Comparison of ENCODE assay signal across 14 mouse cellular contexts in genomic region chr11:33217384-33218079, GRCm38 (mm10). TPM values are rescaled to one million over a fixed set of nuclear protein-coding genes. Genes with fewer than 3 reads are reported as not detected.
A peak's percentile ranks its signal among the peaks of the same experiment; 100 is the strongest.
DNase-seq lines count a peak whose midpoint lies in the region; ATAC-seq and TF ChIP-seq lines count a peak whose summit lies in the region.
"Had no signal": no experiment of that assay in that cellular context is flagged by ENCODE, and none has a peak within 500 bp of the region (broad histone marks: within the 10 kb centered on the region; RNA-seq: fewer than 3 reads in every experiment).

No protein-coding gene starts in this region.

- no peak overlapping the region for H3K4me3 ChIP-seq in hindbrain, embryonic 13.5 days
- H3K4me3 ChIP-seq in hindbrain, embryonic 10.5 days: no peak overlapping the region
- H3K4me3 ChIP-seq in midbrain, embryonic 14.5 days (replicated peaks; ENCODE audit: low read depth, low read length): no peak overlapping the region
- no peak overlapping the region for H3K4me3 ChIP-seq in midbrain, embryonic 13.5 days (replicated peaks)
- H3K4me3 ChIP-seq: liver, embryonic 15.5 days had no signal

- no peaks in the 10 kb centered on the region for H3K36me3 ChIP-seq in hindbrain, embryonic 13.5 days
- no peaks in the 10 kb centered on the region for H3K36me3 ChIP-seq in hindbrain, embryonic 10.5 days
- no peaks in the 10 kb centered on the region for H3K36me3 ChIP-seq in midbrain, embryonic 14.5 days (ENCODE audit: control insufficient read depth, insufficient read depth, low read length)
- no peaks in the 10 kb centered on the region for H3K36me3 ChIP-seq in midbrain, embryonic 13.5 days
- H3K36me3 ChIP-seq: liver, embryonic 15.5 days had no signal

- no peak overlapping the region for H3K4me2 ChIP-seq in hindbrain, embryonic 13.5 days
- no peak overlapping the region for H3K4me2 ChIP-seq in midbrain, embryonic 14.5 days (ENCODE audit: low read length)
- H3K4me2 ChIP-seq in midbrain, embryonic 13.5 days (replicated peaks): no peak overlapping the region
- H3K4me2 ChIP-seq: liver, embryonic 15.5 days had no signal

- no peak for DNase-seq in hindbrain, embryonic 10.5 days (ENCODE audit: low spot score)
- DNase-seq in midbrain, embryonic 14.5 days: peak; percentile 65
- peak; percentile 73 for DNase-seq in brain, embryonic 14.5 days (ENCODE audit: low read depth)
- peak; percentile 32 to 40 for DNase-seq in heart, postnatal 10 days
- no peak for DNase-seq in ovary, postnatal 14 days (ENCODE audit: low spot score)
- DNase-seq: kidney, postnatal 25 days; thymus, postnatal 4 days had no signal

- no peak for TF ChIP-seq CTCF in brain, embryonic 14.5 days (IDR thresholded peaks at IDR 0.05; ENCODE audit: borderline replicate concordance, extremely low read depth, insufficient read depth, insufficient read length)

- peaks cover 31% of the 10 kb centered on the region for H3K4me1 ChIP-seq in hindbrain, embryonic 13.5 days (replicated peaks)
- H3K4me1 ChIP-seq in hindbrain, embryonic 10.5 days (replicated peaks): peaks cover 10% of the 10 kb centered on the region; the same call in 1 of the 2 replicates
- H3K4me1 ChIP-seq in midbrain, embryonic 14.5 days (ENCODE audit: control insufficient read depth, insufficient read depth, low read length): no peaks in the 10 kb centered on the region
- 0 out of 2 replicates have a peak, but pooled peaks cover 11% of the 10 kb centered on the region for H3K4me1 ChIP-seq in midbrain, embryonic 13.5 days (replicated peaks)
- H3K4me1 ChIP-seq: liver, embryonic 15.5 days had no signal

- no peaks in the 10 kb centered on the region for H3K9me3 ChIP-seq in hindbrain, embryonic 13.5 days
- H3K9me3 ChIP-seq in hindbrain, embryonic 10.5 days: no peaks in the 10 kb centered on the region
- no peaks in the 10 kb centered on the region for H3K9me3 ChIP-seq in midbrain, embryonic 14.5 days (ENCODE audit: control insufficient read depth, low read length)
- H3K9me3 ChIP-seq in midbrain, embryonic 13.5 days: no peaks in the 10 kb centered on the region
- H3K9me3 ChIP-seq: liver, embryonic 15.5 days had no signal

- TF ChIP-seq POLR2A in brain, embryonic 14.5 days (IDR thresholded peaks at IDR 0.05; ENCODE audit: borderline replicate concordance, extremely low read depth, insufficient read depth, insufficient read length, poor library complexity, severe bottlenecking): no peak

- peak overlapping the region; percentile 31 for H3K27ac ChIP-seq in hindbrain, embryonic 13.5 days
- H3K27ac ChIP-seq in hindbrain, embryonic 10.5 days: no peak overlapping the region
- no peak overlapping the region for H3K27ac ChIP-seq in midbrain, embryonic 14.5 days (replicated peaks; ENCODE audit: low read depth, low read length)
- no peak overlapping the region for H3K27ac ChIP-seq in midbrain, embryonic 13.5 days
- H3K27ac ChIP-seq: liver, embryonic 15.5 days had no signal

- H3K9ac ChIP-seq in hindbrain, embryonic 13.5 days: no peak overlapping the region
- H3K9ac ChIP-seq in midbrain, embryonic 14.5 days (replicated peaks; ENCODE audit: low read length): no peak overlapping the region
- H3K9ac ChIP-seq in midbrain, embryonic 13.5 days (replicated peaks): no peak overlapping the region
- H3K9ac ChIP-seq: liver, embryonic 15.5 days had no signal

- no peak for ATAC-seq in hindbrain, embryonic 13.5 days (ENCODE audit: low FRiP score)
- ATAC-seq in midbrain, embryonic 14.5 days (ENCODE audit: low FRiP score, low TSS enrichment): no peak
- no peak for ATAC-seq in midbrain, embryonic 13.5 days

- 61% methylated on average over 8 of the region's 8 CpGs for WGBS in hindbrain, embryonic 13.5 days
- WGBS in hindbrain, embryonic 10.5 days: 89% methylated on average over 8 of the region's 8 CpGs
- 73% methylated on average over 8 of the region's 8 CpGs for WGBS in midbrain, embryonic 14.5 days
- WGBS in midbrain, embryonic 13.5 days: 76% methylated on average over 8 of the region's 8 CpGs

- H3K27me3 ChIP-seq in hindbrain, embryonic 13.5 days: peaks cover 3% of the 10 kb centered on the region; the same call in 1 of the 2 replicates
- H3K27me3 ChIP-seq in hindbrain, embryonic 10.5 days (ENCODE audit: insufficient read depth, poor library complexity, severe bottlenecking): no peaks in the 10 kb centered on the region
- H3K27me3 ChIP-seq in midbrain, embryonic 14.5 days (ENCODE audit: control insufficient read depth, insufficient read depth, low read length): no peaks in the 10 kb centered on the region
- H3K27me3 ChIP-seq in midbrain, embryonic 13.5 days: no peaks in the 10 kb centered on the region
- H3K27me3 ChIP-seq: liver, embryonic 15.5 days had no signal

- intact Hi-C loops in heart, postnatal 10 days (cut with DNase I): no loop called here

RNA-seq across cellular contexts. Expression of gene Tlx3, which starts 14.1 kb away (rescaled TPM):
- polyA plus RNA-seq in hindbrain, embryonic 13.5 days (2015; fragmentation: Nextera tagmentation; extraction: Ambion mirVana): 20.2 and 29.0 TPM in 2 replicates
- polyA plus RNA-seq in hindbrain, embryonic 10.5 days (2016; fragmentation: Nextera tagmentation; extraction: Ambion mirVana): 11.9 and 17.9 TPM in 2 replicates
- polyA plus RNA-seq in midbrain, embryonic 14.5 days (2014; fragmentation: Nextera tagmentation; extraction: Ambion mirVana): 3.3 and 6.2 TPM in 2 replicates
- 1.3 and 1.8 TPM in 2 replicates for polyA plus RNA-seq in midbrain, embryonic 13.5 days (2015; fragmentation: Nextera tagmentation; extraction: Ambion mirVana)
- polyA plus RNA-seq in brain, embryonic 14.5 days (2012; rRNA removed): 3.3 and 12.1 TPM in 2 replicates
- not detected for total RNA-seq in heart, postnatal 10 days (2021)
- total RNA-seq: gastrocnemius, adult 8-10 months; left cerebral cortex, adult 8-10 months; MEL; monocyte, adult 5-6 weeks had no signal
- polyA plus RNA-seq: liver, embryonic 15.5 days had no signal

RNA-seq across cellular contexts. Expression of gene Npm1, which starts 54.5 kb away (rescaled TPM):
- 542 and 556 TPM in 2 replicates for polyA plus RNA-seq in hindbrain, embryonic 13.5 days (2015; fragmentation: Nextera tagmentation; extraction: Ambion mirVana)
- polyA plus RNA-seq in hindbrain, embryonic 10.5 days (2016; fragmentation: Nextera tagmentation; extraction: Ambion mirVana): 691 and 1,253 TPM in 2 replicates
- 485 and 506 TPM in 2 replicates for polyA plus RNA-seq in midbrain, embryonic 14.5 days (2014; fragmentation: Nextera tagmentation; extraction: Ambion mirVana)
- 592 and 605 TPM in 2 replicates for polyA plus RNA-seq in midbrain, embryonic 13.5 days (2015; fragmentation: Nextera tagmentation; extraction: Ambion mirVana)
- polyA plus RNA-seq in brain, embryonic 14.5 days (2012; rRNA removed): 459 and 569 TPM in 2 replicates
- 100 to 1,000 TPM; 202 to 225 TPM for total RNA-seq in heart, postnatal 10 days (2021)

RNA-seq across cellular contexts. Expression of gene Gm12117, which starts 59.0 kb away (rescaled TPM):
- not detected in 2 replicates for polyA plus RNA-seq in hindbrain, embryonic 13.5 days (2015; fragmentation: Nextera tagmentation; extraction: Ambion mirVana)
- not detected in 2 replicates for polyA plus RNA-seq in hindbrain, embryonic 10.5 days (2016; fragmentation: Nextera tagmentation; extraction: Ambion mirVana)
- polyA plus RNA-seq in midbrain, embryonic 14.5 days (2014; fragmentation: Nextera tagmentation; extraction: Ambion mirVana): not detected in 2 replicates
- not detected in 2 replicates for polyA plus RNA-seq in midbrain, embryonic 13.5 days (2015; fragmentation: Nextera tagmentation; extraction: Ambion mirVana)
- 0.30 and 0.72 TPM in 2 replicates for polyA plus RNA-seq in brain, embryonic 14.5 days (2012; rRNA removed)
- total RNA-seq in heart, postnatal 10 days (2021): not detected
- total RNA-seq: gastrocnemius, adult 8-10 months; MEL; monocyte, adult 5-6 weeks had no signal
- polyA plus RNA-seq: liver, embryonic 15.5 days had no signal

Comparison
In these comparisons a context has a peak if more than half of its experiments do, and no peak if none do; other contexts are left out.
1. DNase-seq: peak in midbrain, embryonic 14.5 days (single experiment), brain, embryonic 14.5 days (single experiment) and heart, postnatal 10 days (2 of 2); none in hindbrain, embryonic 10.5 days (single experiment) and ovary, postnatal 14 days (single experiment).